Mouse (Mus musculus): Measurements from ENCODE around the gene Nepn. TPM values are rescaled to one million over a fixed set of nuclear protein-coding genes. Genes with fewer than 3 reads are reported as not detected.
A peak's percentile ranks its signal among the peaks of the same experiment; 100 is the strongest.

Nepn gene
- polyA plus RNA-seq, 1 experiment from 2014 or later = not detected

DNA sequence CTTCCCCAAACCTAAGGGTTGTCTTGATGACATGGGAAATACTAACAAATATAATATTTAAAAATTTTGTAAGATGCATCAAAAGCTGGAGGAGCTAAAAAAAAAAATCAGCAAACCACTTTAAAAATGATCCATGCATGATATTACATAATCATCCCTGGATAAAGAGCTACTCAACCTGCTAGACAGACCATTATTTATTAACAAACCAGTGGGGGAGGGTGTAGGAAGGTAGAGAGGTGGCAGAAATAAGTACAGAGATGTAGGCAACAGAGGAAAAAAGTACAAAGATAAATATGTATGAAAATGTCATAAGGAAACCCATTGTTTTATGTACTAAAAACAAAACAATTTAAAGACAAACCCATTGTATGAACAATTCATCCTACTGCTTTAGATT, 14.1 kb upstream of the Nepn start:
- Histone ChIP-seq H3K4me1 (ENCODE audit: control insufficient read depth, insufficient read depth, low read length) (no peaks in the 10 kb centered on the region), H3K4me3 (ENCODE audit: low read depth, low read length) (no peak overlapping the region), H3K9me3 (replicated peaks; ENCODE audit: control insufficient read depth, low read length) (no peaks in the 10 kb centered on the region), H3K4me2 (ENCODE audit: low read depth, low read length) (no peak overlapping the region), H3K9ac (replicated peaks; ENCODE audit: low read length) (no peak overlapping the region), H3K27ac (replicated peaks; ENCODE audit: low read depth, low read length) (no peak overlapping the region), H3K36me3 (replicated peaks; ENCODE audit: control insufficient read depth, insufficient read depth, low read depth, low read length) (no peaks in the 10 kb centered on the region), H3K27me3 (ENCODE audit: control insufficient read depth, insufficient read depth, low read length) (no peaks in the 10 kb centered on the region)
- no peak for ATAC-seq (replicated peaks; ENCODE audit: insufficient number of reproducible peaks, low FRiP score, low TSS enrichment, low read depth)
- no peak for DNase-seq (ENCODE audit: low spot score)

- no peaks in the 10 kb centered on the region for H3K27me3 ChIP-seq (ENCODE audit: control insufficient read depth, insufficient read depth, low read length)
- no peak for ATAC-seq (replicated peaks; ENCODE audit: insufficient number of reproducible peaks, low FRiP score, low TSS enrichment, low read depth)
- no peaks in the 10 kb centered on the region for H3K4me1 ChIP-seq (ENCODE audit: control insufficient read depth, insufficient read depth, low read length)
- no peaks in the 10 kb centered on the region for H3K9me3 ChIP-seq (replicated peaks; ENCODE audit: control insufficient read depth, low read length)
- H3K36me3 ChIP-seq (replicated peaks; ENCODE audit: control insufficient read depth, insufficient read depth, low read depth, low read length) = no peaks in the 10 kb centered on the region
- H3K4me3 ChIP-seq (ENCODE audit: low read depth, low read length) = no peak overlapping the region
- DNase-seq (ENCODE audit: low spot score) = no peak
- H3K4me2 ChIP-seq (ENCODE audit: low read depth, low read length) = no peak overlapping the region
- H3K27ac ChIP-seq (replicated peaks; ENCODE audit: low read depth, low read length) = no peak overlapping the region
- 86% methylated on average over 2 of the region's 2 CpGs for WGBS
- no peak overlapping the region for H3K9ac ChIP-seq (replicated peaks; ENCODE audit: low read length)
Measured at GRCm38 (mm10) chr10:52376422-52376821, 12.3 kb upstream of the Nepn start.

- no peaks in the 10 kb centered on the region for H3K4me1 ChIP-seq (ENCODE audit: control insufficient read depth, insufficient read depth, low read length)
- no peaks in the 10 kb centered on the region for H3K36me3 ChIP-seq (replicated peaks; ENCODE audit: control insufficient read depth, insufficient read depth, low read depth, low read length)
- H3K4me2 ChIP-seq (ENCODE audit: low read depth, low read length) = no peak overlapping the region
- no peak overlapping the region for H3K9ac ChIP-seq (replicated peaks; ENCODE audit: low read length)
- 88% methylated on average over 2 of the region's 2 CpGs for WGBS
- no peaks in the 10 kb centered on the region for H3K27me3 ChIP-seq (ENCODE audit: control insufficient read depth, insufficient read depth, low read length)
- ATAC-seq (replicated peaks; ENCODE audit: insufficient number of reproducible peaks, low FRiP score, low TSS enrichment, low read depth) = no peak
- no peaks in the 10 kb centered on the region for H3K9me3 ChIP-seq (replicated peaks; ENCODE audit: control insufficient read depth, low read length)
- DNase-seq (ENCODE audit: low spot score) = no peak
- no peak overlapping the region for H3K4me3 ChIP-seq (ENCODE audit: low read depth, low read length)
- no peak overlapping the region for H3K27ac ChIP-seq (replicated peaks; ENCODE audit: low read depth, low read length)
Measured at GRCm38 (mm10) chr10:52377813-52378212, 11.0 kb upstream of the Nepn start.

GRCm38 (mm10) chr10:52381321-52381801, 7.4 kb upstream of the Nepn start:
- H3K9me3 ChIP-seq (replicated peaks; ENCODE audit: control insufficient read depth, low read length) = no peaks in the 10 kb centered on the region
- peak; percentile 41 for DNase-seq (ENCODE audit: low spot score)
- H3K4me3 ChIP-seq (ENCODE audit: low read depth, low read length) = peak overlapping the region; percentile 85
- peak overlapping the region; percentile 67 for H3K4me2 ChIP-seq (ENCODE audit: low read depth, low read length)
- no peaks in the 10 kb centered on the region for H3K27me3 ChIP-seq (ENCODE audit: control insufficient read depth, insufficient read depth, low read length)
- no peaks in the 10 kb centered on the region for H3K36me3 ChIP-seq (replicated peaks; ENCODE audit: control insufficient read depth, insufficient read depth, low read depth, low read length)
- 0% methylated on average over 19 of the region's 19 CpGs for WGBS
- H3K9ac ChIP-seq (replicated peaks; ENCODE audit: low read length) = peak overlapping the region; percentile 88
- no peak for ATAC-seq (replicated peaks; ENCODE audit: insufficient number of reproducible peaks, low FRiP score, low TSS enrichment, low read depth)
- peak overlapping the region; percentile 77 for H3K27ac ChIP-seq (replicated peaks; ENCODE audit: low read depth, low read length)
- H3K4me1 ChIP-seq (ENCODE audit: control insufficient read depth, insufficient read depth, low read length) = no peaks in the 10 kb centered on the region

DNA sequence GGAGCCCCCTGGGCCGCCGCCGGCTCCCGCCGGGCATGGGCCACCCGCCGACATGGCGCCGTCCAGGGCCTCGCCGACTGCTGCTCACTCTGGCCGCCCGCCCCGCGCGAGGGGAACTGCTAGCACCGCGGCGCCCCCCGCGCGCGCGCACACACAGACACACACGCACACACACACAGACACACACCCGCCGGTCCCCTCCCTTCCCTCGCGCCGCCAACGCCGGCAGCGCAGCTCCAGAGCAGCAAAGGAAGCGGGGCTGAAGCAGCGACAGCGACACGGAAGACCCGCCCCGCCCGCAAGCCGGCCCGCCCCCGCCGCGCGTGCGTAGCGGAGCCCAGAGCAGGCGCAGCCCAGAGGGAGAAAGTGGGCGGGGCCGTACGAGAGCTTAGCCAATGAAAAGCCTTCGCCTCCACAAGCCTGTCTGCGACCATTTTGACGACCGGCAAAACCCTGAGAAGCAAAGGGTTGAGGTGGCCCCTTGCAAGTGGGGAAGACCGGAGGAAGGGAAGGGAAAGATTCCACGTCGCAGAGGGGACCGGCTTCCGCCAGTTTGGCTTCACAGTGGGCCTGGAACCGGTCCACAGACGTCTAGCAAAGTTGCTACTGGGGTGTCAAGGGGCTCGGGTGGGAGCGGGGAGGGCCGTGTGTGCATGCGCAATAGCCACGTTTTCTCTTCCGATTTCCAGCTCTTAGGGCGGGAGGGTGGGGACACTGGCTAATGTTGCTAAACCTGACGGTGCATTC, 6.8 kb upstream of the Nepn start, which contains the start of gene Gopc:
Gene Gopc, minus strand, starts transcription at position 280 of the 747 bp plus-strand sequence.
- Histone ChIP-seq H3K4me2 (ENCODE audit: low read depth, low read length) (peak within 1 kb of the TSS; percentile 67), H3K9ac (replicated peaks; ENCODE audit: low read length) (peak within 1 kb of the TSS; percentile 88), H3K4me3 (ENCODE audit: low read depth, low read length) (peak within 1 kb of the TSS; percentile 85), H3K4me1 (ENCODE audit: control insufficient read depth, insufficient read depth, low read length) (no peaks in the 10 kb centered on the region), H3K9me3 (replicated peaks; ENCODE audit: control insufficient read depth, low read length) (no peaks in the 10 kb centered on the region), H3K27ac (replicated peaks; ENCODE audit: low read depth, low read length) (peak within 1 kb of the TSS; percentile 77), H3K27me3 (ENCODE audit: control insufficient read depth, insufficient read depth, low read length) (no peaks in the 10 kb centered on the region), H3K36me3 (replicated peaks; ENCODE audit: control insufficient read depth, insufficient read depth, low read depth, low read length) (no peaks in the 10 kb centered on the region)
- DNase-seq (ENCODE audit: low spot score) = peak; percentile 99
- ATAC-seq (replicated peaks; ENCODE audit: insufficient number of reproducible peaks, low FRiP score, low TSS enrichment, low read depth) = peak; percentile 99
- WGBS = under 1% methylated on average over 56 of the region's 71 CpGs

GRCm38 (mm10) chr10:52383022-52383421, 5.8 kb upstream of the Nepn start:
- H3K27me3 ChIP-seq (ENCODE audit: control insufficient read depth, insufficient read depth, low read length) = no peaks in the 10 kb centered on the region
- H3K9ac ChIP-seq (replicated peaks; ENCODE audit: low read length) = no peak overlapping the region
- ATAC-seq (replicated peaks; ENCODE audit: insufficient number of reproducible peaks, low FRiP score, low TSS enrichment, low read depth) (no peak), DNase-seq (ENCODE audit: low spot score) (no peak)
- WGBS = 74% methylated on average over 6 of the region's 6 CpGs
- no peak overlapping the region for H3K27ac ChIP-seq (replicated peaks; ENCODE audit: low read depth, low read length)
- no peak overlapping the region for H3K4me3 ChIP-seq (ENCODE audit: low read depth, low read length)
- H3K4me1 ChIP-seq (ENCODE audit: control insufficient read depth, insufficient read depth, low read length) = no peaks in the 10 kb centered on the region
- no peaks in the 10 kb centered on the region for H3K36me3 ChIP-seq (replicated peaks; ENCODE audit: control insufficient read depth, insufficient read depth, low read depth, low read length)
- no peaks in the 10 kb centered on the region for H3K9me3 ChIP-seq (replicated peaks; ENCODE audit: control insufficient read depth, low read length)
- H3K4me2 ChIP-seq (ENCODE audit: low read depth, low read length) = peak overlapping the region; percentile 52

DNA sequence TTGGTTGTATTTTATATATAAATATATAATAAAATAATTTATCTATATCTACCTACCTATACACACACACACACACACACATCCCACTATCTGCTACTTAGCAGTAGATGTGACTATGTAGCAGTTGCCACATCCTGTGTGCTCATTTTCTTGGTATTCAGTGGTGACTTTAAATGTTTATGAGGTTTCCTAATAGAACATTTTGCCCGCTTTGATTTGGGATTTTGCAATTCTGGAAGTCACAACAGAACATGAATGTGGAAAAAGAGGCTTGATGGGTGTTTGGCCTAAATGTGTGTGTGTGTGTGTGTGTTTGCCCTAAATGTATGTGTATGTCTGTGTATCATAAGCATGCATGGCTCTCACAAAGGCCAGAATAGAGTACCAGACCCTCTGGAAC, 5.2 kb upstream of the Nepn start:
- Histone ChIP-seq H3K27ac (replicated peaks; ENCODE audit: low read depth, low read length) (no peak overlapping the region), H3K9ac (replicated peaks; ENCODE audit: low read length) (no peak overlapping the region), H3K27me3 (ENCODE audit: control insufficient read depth, insufficient read depth, low read length) (no peaks in the 10 kb centered on the region), H3K4me2 (ENCODE audit: low read depth, low read length) (no peak overlapping the region), H3K36me3 (replicated peaks; ENCODE audit: control insufficient read depth, insufficient read depth, low read depth, low read length) (no peaks in the 10 kb centered on the region), H3K4me3 (ENCODE audit: low read depth, low read length) (no peak overlapping the region), H3K4me1 (ENCODE audit: control insufficient read depth, insufficient read depth, low read length) (no peaks in the 10 kb centered on the region), H3K9me3 (replicated peaks; ENCODE audit: control insufficient read depth, low read length) (no peaks in the 10 kb centered on the region)
- WGBS = 89% methylated on average over 1 of the region's 1 CpGs
- DNase-seq (ENCODE audit: low spot score) = no peak
- no peak for ATAC-seq (replicated peaks; ENCODE audit: insufficient number of reproducible peaks, low FRiP score, low TSS enrichment, low read depth)

GRCm38 (mm10) chr10:52384823-52385610, 3.8 kb upstream of the Nepn start:
- Histone ChIP-seq H3K36me3 (replicated peaks; ENCODE audit: control insufficient read depth, insufficient read depth, low read depth, low read length) (no peaks in the 10 kb centered on the region), H3K9me3 (replicated peaks; ENCODE audit: control insufficient read depth, low read length) (no peaks in the 10 kb centered on the region), H3K9ac (replicated peaks; ENCODE audit: low read length) (no peak overlapping the region), H3K4me2 (ENCODE audit: low read depth, low read length) (no peak overlapping the region), H3K27ac (replicated peaks; ENCODE audit: low read depth, low read length) (no peak overlapping the region), H3K27me3 (ENCODE audit: control insufficient read depth, insufficient read depth, low read length) (no peaks in the 10 kb centered on the region), H3K4me1 (ENCODE audit: control insufficient read depth, insufficient read depth, low read length) (no peaks in the 10 kb centered on the region), H3K4me3 (ENCODE audit: low read depth, low read length) (no peak overlapping the region)
- WGBS = 46% methylated on average over 8 of the region's 8 CpGs
- ATAC-seq (replicated peaks; ENCODE audit: insufficient number of reproducible peaks, low FRiP score, low TSS enrichment, low read depth) (no peak), DNase-seq (ENCODE audit: low spot score) (peak; percentile 67)

Measured in embryonic facial prominence, embryonic 11.5 days (tissue).